22 mouse cellular contexts compared by ENCODE assay signal in genomic region chr5:134568030-134568429, GRCm38 (mm10). TPM values are rescaled to one million over a fixed set of nuclear protein-coding genes. Genes with fewer than 3 reads are reported as not detected.
DNase-seq lines count a peak whose midpoint lies in the region; ATAC-seq and TF ChIP-seq lines count a peak whose summit lies in the region.
"Had no signal": no experiment of that assay in that cellular context is flagged by ENCODE, and none has a peak within 500 bp of the region (broad histone marks: within the 10 kb centered on the region; RNA-seq: fewer than 3 reads in every experiment).

No protein-coding gene starts in this region.

- H3K4me1 ChIP-seq in heart, postnatal 0 days (ENCODE audit: control insufficient read depth, insufficient read depth) = no peaks in the 10 kb centered on the region
- peaks cover 4% of the 10 kb centered on the region; the same call in 1 of the 2 replicates for H3K4me1 ChIP-seq in midbrain, embryonic 11.5 days (ENCODE audit: control insufficient read depth, insufficient read depth, low read length)
- H3K4me1 ChIP-seq in midbrain, embryonic 14.5 days (ENCODE audit: control insufficient read depth, insufficient read depth, low read length) = peaks cover 7% of the 10 kb centered on the region
- peaks cover 19% of the 10 kb centered on the region for H3K4me1 ChIP-seq in intestine, embryonic 16.5 days (ENCODE audit: control insufficient read depth, insufficient read depth, low read length)
- no peaks in the 10 kb centered on the region for H3K4me1 ChIP-seq in heart, embryonic 11.5 days (ENCODE audit: control insufficient read depth, insufficient read depth, low read length)

- no peak overlapping the region for H3K9ac ChIP-seq in heart, postnatal 0 days (replicated peaks; ENCODE audit: low read depth, low read length)
- no peak overlapping the region for H3K9ac ChIP-seq in midbrain, embryonic 11.5 days (ENCODE audit: low read length)
- H3K9ac ChIP-seq in midbrain, embryonic 14.5 days (replicated peaks; ENCODE audit: low read length) = no peak overlapping the region
- 0 out of 2 replicates have a peak overlapping the region, but pooled peaks have one; percentile 2 for H3K9ac ChIP-seq in intestine, embryonic 16.5 days (ENCODE audit: low read depth, low read length)
- no peak overlapping the region for H3K9ac ChIP-seq in heart, embryonic 11.5 days (ENCODE audit: low read depth, low read length)
- H3K9ac ChIP-seq: embryonic facial prominence, embryonic 12.5 days; forebrain, embryonic 13.5 days; hindbrain, embryonic 13.5 days had no signal

- WGBS in heart, postnatal 0 days = 67% methylated on average over 3 of the region's 3 CpGs
- WGBS in midbrain, embryonic 11.5 days = 83% methylated on average over 3 of the region's 3 CpGs
- 83% methylated on average over 3 of the region's 3 CpGs for WGBS in midbrain, embryonic 14.5 days
- WGBS in intestine, embryonic 16.5 days = 68% methylated on average over 3 of the region's 3 CpGs
- WGBS in heart, embryonic 11.5 days (ENCODE audit: insufficient replicate concordance) = 58% methylated on average over 3 of the region's 3 CpGs

- H3K4me3 ChIP-seq in heart, postnatal 0 days (ENCODE audit: low read depth, low read length) = no peak overlapping the region
- H3K4me3 ChIP-seq in midbrain, embryonic 11.5 days (ENCODE audit: low read depth, low read length) = no peak overlapping the region
- no peak overlapping the region for H3K4me3 ChIP-seq in midbrain, embryonic 14.5 days (replicated peaks; ENCODE audit: low read depth, low read length)
- H3K4me3 ChIP-seq in intestine, embryonic 16.5 days (ENCODE audit: low read length) = no peak overlapping the region
- no peak overlapping the region for H3K4me3 ChIP-seq in heart, embryonic 11.5 days (ENCODE audit: low read depth, low read length)
- H3K4me3 ChIP-seq: embryonic facial prominence, embryonic 12.5 days; forebrain, embryonic 13.5 days; hindbrain, embryonic 13.5 days had no signal

- H3K9me3 ChIP-seq in heart, postnatal 0 days (replicated peaks; ENCODE audit: control insufficient read depth, low read length) = no peaks in the 10 kb centered on the region
- H3K9me3 ChIP-seq in midbrain, embryonic 11.5 days (ENCODE audit: control insufficient read depth, low read length) = no peaks in the 10 kb centered on the region; the same call in 1 of the 2 replicates
- H3K9me3 ChIP-seq in midbrain, embryonic 14.5 days (ENCODE audit: control insufficient read depth, low read length) = no peaks in the 10 kb centered on the region
- peaks cover 3% of the 10 kb centered on the region; the same call in 1 of the 2 replicates for H3K9me3 ChIP-seq in intestine, embryonic 16.5 days (ENCODE audit: control insufficient read depth, low read length)
- H3K9me3 ChIP-seq in heart, embryonic 11.5 days (replicated peaks; ENCODE audit: control insufficient read depth, low read length) = no peaks in the 10 kb centered on the region; the same call in 1 of the 2 replicates
- H3K9me3 ChIP-seq: embryonic facial prominence, embryonic 12.5 days; forebrain, embryonic 13.5 days; hindbrain, embryonic 13.5 days had no signal

- no peaks in the 10 kb centered on the region for H3K36me3 ChIP-seq in heart, postnatal 0 days (replicated peaks; ENCODE audit: control insufficient read depth, insufficient read depth, low read length)
- no peaks in the 10 kb centered on the region for H3K36me3 ChIP-seq in midbrain, embryonic 11.5 days (ENCODE audit: control insufficient read depth, insufficient read depth, low read length)
- no peaks in the 10 kb centered on the region for H3K36me3 ChIP-seq in midbrain, embryonic 14.5 days (ENCODE audit: control insufficient read depth, insufficient read depth, low read length)
- H3K36me3 ChIP-seq in intestine, embryonic 16.5 days (ENCODE audit: control insufficient read depth, insufficient read depth, low read length) = no peaks in the 10 kb centered on the region
- H3K36me3 ChIP-seq in heart, embryonic 11.5 days (ENCODE audit: control insufficient read depth, insufficient read depth, low read length) = no peaks in the 10 kb centered on the region
- H3K36me3 ChIP-seq: embryonic facial prominence, embryonic 12.5 days; hindbrain, embryonic 13.5 days had no signal

- no peak for ATAC-seq in heart, postnatal 0 days (ENCODE audit: insufficient read depth, low read depth)
- ATAC-seq in midbrain, embryonic 11.5 days (ENCODE audit: low FRiP score) = no peak
- no peak for ATAC-seq in midbrain, embryonic 14.5 days (ENCODE audit: low FRiP score, low TSS enrichment)
- ATAC-seq in intestine, embryonic 16.5 days = no peak
- ATAC-seq in CD4-positive, CD25-positive, alpha-beta regulatory T cell, adult 4 months = no peak
- ATAC-seq in heart, embryonic 11.5 days (replicated peaks; ENCODE audit: insufficient number of reproducible peaks, low FRiP score, low TSS enrichment) = no peak
- ATAC-seq: forebrain, embryonic 13.5 days; midbrain, embryonic 16.5 days had no signal

- H3K4me2 ChIP-seq in heart, postnatal 0 days (ENCODE audit: low read depth, low read length) = no peak overlapping the region
- no peak overlapping the region for H3K4me2 ChIP-seq in midbrain, embryonic 11.5 days
- H3K4me2 ChIP-seq in midbrain, embryonic 14.5 days (ENCODE audit: low read length) = no peak overlapping the region
- no peak overlapping the region for H3K4me2 ChIP-seq in intestine, embryonic 16.5 days (ENCODE audit: low read depth, low read length)
- no peak overlapping the region for H3K4me2 ChIP-seq in heart, embryonic 11.5 days
- H3K4me2 ChIP-seq: embryonic facial prominence, embryonic 12.5 days; forebrain, embryonic 13.5 days; hindbrain, embryonic 13.5 days had no signal

- TF ChIP-seq CTCF in heart, postnatal 0 days (IDR thresholded peaks at IDR 0.05; ENCODE audit: low read depth) = no peak

- no peak for DNase-seq in heart, postnatal 0 days (ENCODE audit: low spot score)
- DNase-seq in heart, postnatal 4 days = no peak
- peak; percentile 67 for DNase-seq in midbrain, embryonic 11.5 days (ENCODE audit: low spot score, missing footprints)
- no peak for DNase-seq in midbrain, embryonic 14.5 days
- no peak for DNase-seq in right cerebral cortex, postnatal 25 days
- DNase-seq: adrenal gland, postnatal 25 days; cerebellum, postnatal 14 days; gastrocnemius, postnatal 36 days; kidney, postnatal 14 days; liver; lung, adult 18-20 months; thymus, postnatal 14 days had no signal

- peak overlapping the region; percentile 80 for H3K27ac ChIP-seq in heart, postnatal 0 days (ENCODE audit: low read depth)
- no peak overlapping the region for H3K27ac ChIP-seq in midbrain, embryonic 11.5 days (ENCODE audit: low read depth, low read length)
- no peak overlapping the region for H3K27ac ChIP-seq in midbrain, embryonic 14.5 days (replicated peaks; ENCODE audit: low read depth, low read length)
- peak overlapping the region; percentile 78 for H3K27ac ChIP-seq in intestine, embryonic 16.5 days (ENCODE audit: low read length)
- no peak overlapping the region for H3K27ac ChIP-seq in heart, embryonic 11.5 days (ENCODE audit: low read depth, low read length)
- H3K27ac ChIP-seq: forebrain, embryonic 13.5 days; hindbrain, embryonic 13.5 days had no signal

- TF ChIP-seq EP300 in heart, postnatal 0 days (IDR thresholded peaks at IDR 0.05; ENCODE audit: low read depth) = no peak

- no peaks in the 10 kb centered on the region for H3K27me3 ChIP-seq in heart, postnatal 0 days (ENCODE audit: control insufficient read depth, insufficient read depth, low read length)
- no peaks in the 10 kb centered on the region for H3K27me3 ChIP-seq in midbrain, embryonic 11.5 days (ENCODE audit: control insufficient read depth, insufficient read depth, low read length)
- no peaks in the 10 kb centered on the region for H3K27me3 ChIP-seq in midbrain, embryonic 14.5 days (ENCODE audit: control insufficient read depth, insufficient read depth, low read length)
- no peaks in the 10 kb centered on the region for H3K27me3 ChIP-seq in intestine, embryonic 16.5 days (replicated peaks; ENCODE audit: control insufficient read depth, insufficient read depth, low read length)
- H3K27me3 ChIP-seq in heart, embryonic 11.5 days (ENCODE audit: control insufficient read depth, insufficient read depth, low read length) = no peaks in the 10 kb centered on the region
- H3K27me3 ChIP-seq: embryonic facial prominence, embryonic 12.5 days; forebrain, embryonic 13.5 days; hindbrain, embryonic 13.5 days had no signal

RNA-seq across cellular contexts. Expression of gene Syna, which starts 8.1 kb away (rescaled TPM):
- not detected in 2 replicates for total RNA-seq in heart, postnatal 0 days (2014; rRNA removed; ENCODE audit: low replicate concordance)
- polyA plus RNA-seq in heart, postnatal 0 days (2015; fragmentation: Nextera tagmentation; extraction: Ambion mirVana) = not detected in 2 replicates
- total RNA-seq in heart, postnatal 4 days (2021) = not detected
- 0.30 TPM in 1 of 2 replicates, not detected in the other for polyA plus RNA-seq in midbrain, embryonic 11.5 days (2014; fragmentation: Nextera tagmentation; extraction: Ambion mirVana)
- 0.11 and 0.24 TPM in 2 replicates for polyA plus RNA-seq in midbrain, embryonic 14.5 days (2014; fragmentation: Nextera tagmentation; extraction: Ambion mirVana)
- polyA plus RNA-seq in intestine, embryonic 16.5 days (2015; fragmentation: Nextera tagmentation; extraction: Ambion mirVana) = not detected in 2 replicates
- polyA plus RNA-seq in CD4-positive, CD25-positive, alpha-beta regulatory T cell, adult 4 months (2017; shearing (Covaris generic)) = under 1 TPM in 1 of 2 experiments, not detected in 1; 0.60 TPM
- not detected in 2 replicates for polyA plus RNA-seq in heart, embryonic 11.5 days (2014; fragmentation: Nextera tagmentation; extraction: Ambion mirVana)
- total RNA-seq: adrenal gland, postnatal 25 days; gastrocnemius, postnatal 36 days; megakaryocyte progenitor cell, adult 5-6 weeks; MEL had no signal
- polyA plus RNA-seq: heart, embryonic 14.5 days had no signal

RNA-seq across cellular contexts. Expression of gene Rfc2, which starts 13.1 kb away (rescaled TPM):
- total RNA-seq in heart, postnatal 0 days (2014; rRNA removed; ENCODE audit: low replicate concordance) = 53.1 and 64.6 TPM in 2 replicates
- polyA plus RNA-seq in heart, postnatal 0 days (2015; fragmentation: Nextera tagmentation; extraction: Ambion mirVana) = 92.1 and 99.5 TPM in 2 replicates
- total RNA-seq in heart, postnatal 4 days (2021) = 10 to 100 TPM; 75.2 to 78.2 TPM
- polyA plus RNA-seq in midbrain, embryonic 11.5 days (2014; fragmentation: Nextera tagmentation; extraction: Ambion mirVana) = 321 and 338 TPM in 2 replicates
- polyA plus RNA-seq in midbrain, embryonic 14.5 days (2014; fragmentation: Nextera tagmentation; extraction: Ambion mirVana) = 165 and 191 TPM in 2 replicates
- polyA plus RNA-seq in intestine, embryonic 16.5 days (2015; fragmentation: Nextera tagmentation; extraction: Ambion mirVana) = 204 and 233 TPM in 2 replicates
- polyA plus RNA-seq in CD4-positive, CD25-positive, alpha-beta regulatory T cell, adult 4 months (2017; shearing (Covaris generic)) = 100 to 1,000 TPM; 134 to 185 TPM
- 216 and 234 TPM in 2 replicates for polyA plus RNA-seq in heart, embryonic 11.5 days (2014; fragmentation: Nextera tagmentation; extraction: Ambion mirVana)

RNA-seq across cellular contexts. Expression of gene Clip2, which starts 15.8 kb away (rescaled TPM):
- 11.3 and 14.0 TPM in 2 replicates for total RNA-seq in heart, postnatal 0 days (2014; rRNA removed; ENCODE audit: low replicate concordance)
- 0.86 and 0.87 TPM in 2 replicates for polyA plus RNA-seq in heart, postnatal 0 days (2015; fragmentation: Nextera tagmentation; extraction: Ambion mirVana)
- 10 to 100 TPM; 13.0 to 14.2 TPM for total RNA-seq in heart, postnatal 4 days (2021)
- 5.6 and 5.8 TPM in 2 replicates for polyA plus RNA-seq in midbrain, embryonic 11.5 days (2014; fragmentation: Nextera tagmentation; extraction: Ambion mirVana)
- 18.2 and 19.3 TPM in 2 replicates for polyA plus RNA-seq in midbrain, embryonic 14.5 days (2014; fragmentation: Nextera tagmentation; extraction: Ambion mirVana)
- polyA plus RNA-seq in intestine, embryonic 16.5 days (2015; fragmentation: Nextera tagmentation; extraction: Ambion mirVana) = 3.8 and 4.3 TPM in 2 replicates
- under 1 TPM; 0.52 to 0.54 TPM for polyA plus RNA-seq in CD4-positive, CD25-positive, alpha-beta regulatory T cell, adult 4 months (2017; shearing (Covaris generic))
- 1.7 and 2.2 TPM in 2 replicates for polyA plus RNA-seq in heart, embryonic 11.5 days (2014; fragmentation: Nextera tagmentation; extraction: Ambion mirVana)

RNA-seq across cellular contexts. Expression of gene Lat2, which starts 46.8 kb away (rescaled TPM):
- 0.97 and 10.7 TPM in 2 replicates for total RNA-seq in heart, postnatal 0 days (2014; rRNA removed; ENCODE audit: low replicate concordance)
- 1.9 and 2.8 TPM in 2 replicates for polyA plus RNA-seq in heart, postnatal 0 days (2015; fragmentation: Nextera tagmentation; extraction: Ambion mirVana)
- 1 to 10 TPM; 2.9 to 4.3 TPM for total RNA-seq in heart, postnatal 4 days (2021)
- 1.5 and 1.6 TPM in 2 replicates for polyA plus RNA-seq in midbrain, embryonic 11.5 days (2014; fragmentation: Nextera tagmentation; extraction: Ambion mirVana)
- 1.5 and 2.7 TPM in 2 replicates for polyA plus RNA-seq in midbrain, embryonic 14.5 days (2014; fragmentation: Nextera tagmentation; extraction: Ambion mirVana)
- 2.1 and 2.4 TPM in 2 replicates for polyA plus RNA-seq in intestine, embryonic 16.5 days (2015; fragmentation: Nextera tagmentation; extraction: Ambion mirVana)
- 10 to 100 TPM in 1 of 2 experiments, 1 to 10 TPM in 1; 6.2 to 15.8 TPM for polyA plus RNA-seq in CD4-positive, CD25-positive, alpha-beta regulatory T cell, adult 4 months (2017; shearing (Covaris generic))
- 1.9 and 3.5 TPM in 2 replicates for polyA plus RNA-seq in heart, embryonic 11.5 days (2014; fragmentation: Nextera tagmentation; extraction: Ambion mirVana)

Comparison
In these comparisons a context has a peak if more than half of its experiments do, and no peak if none do; other contexts are left out.
1. H3K27ac ChIP-seq: peak in heart, postnatal 0 days (single experiment) and intestine, embryonic 16.5 days (single experiment); none in midbrain, embryonic 11.5 days (single experiment), midbrain, embryonic 14.5 days (single experiment) and heart, embryonic 11.5 days (single experiment).